Mouse (Mus musculus) heart, adult 2 months (tissue): ENCODE results near the gene Ssrp1.

Source experiments
- CTCF ChIP-seq: fragments of 200-600 bp; IDR thresholded peaks from 2 replicates; pipeline ENCODE4 v1.8.1; 2022; ENCODE audit warnings: antibody characterized with exemption, mild to moderate bottlenecking, moderate library complexity
- EP300 ChIP-seq: fragments of 200-500 bp; IDR thresholded peaks from 2 replicates; pipeline ENCODE4 v1.6.1; 2011; ENCODE audit warnings: low read depth, low read length, control low read depth; ENCODE audit not compliant: insufficient read depth
- POLR2A ChIP-seq: fragments of 200-500 bp; IDR thresholded peaks from 2 replicates; pipeline ENCODE4 v1.6.1; 2011; ENCODE audit warnings: mild to moderate bottlenecking, low read depth, low read length, control low read depth; ENCODE audit not compliant: insufficient read depth

GRCm38 (mm10) chr2:85066937-85067336 is 29.9 kb downstream of the Ssrp1 start:
- TF ChIP-seq EP300 (no peak), CTCF (no peak), POLR2A (no peak)
